Mouse (Mus musculus): Measurements from ENCODE around the gene Gm20479. TPM values are rescaled to one million over a fixed set of nuclear protein-coding genes. Genes with fewer than 3 reads are reported as not detected.

Gene Gm20479
- polyA plus RNA-seq, 1 experiment: not detected

- 20% methylated on average over 17 of the region's 17 CpGs for WGBS
- no peak overlapping the region for H3K27ac ChIP-seq (ENCODE audit: control insufficient read depth, insufficient read depth, low read depth, low read length, poor library complexity)
- H3K4me1 ChIP-seq (ENCODE audit: control insufficient read depth, insufficient read depth, low read length): peaks cover 1% of the 10 kb centered on the region; the same call in 1 of the 2 replicates
- H3K4me3 ChIP-seq (replicated peaks; ENCODE audit: control insufficient read depth, low read depth, low read length): no peak overlapping the region
- TF ChIP-seq CTCF (IDR thresholded peaks at IDR 0.05; ENCODE audit: control insufficient read depth, insufficient read depth, low read length): no peak
- TF ChIP-seq POLR2A (IDR thresholded peaks at IDR 0.05; ENCODE audit: borderline replicate concordance, control insufficient read depth, low read depth, low read length): no peak
These were observed 27.2 kb downstream of the Gm20479 start for GRCm38 (mm10) chr7:27329981-27330380.

GRCm38 (mm10) chr7:27329326-27329947, 27.8 kb downstream of the Gm20479 start:
- Histone ChIP-seq H3K27ac (ENCODE audit: control insufficient read depth, insufficient read depth, low read depth, low read length, poor library complexity) (no peak overlapping the region), H3K4me1 (ENCODE audit: control insufficient read depth, insufficient read depth, low read length) (peaks cover 1% of the 10 kb centered on the region; the same call in 1 of the 2 replicates), H3K4me3 (replicated peaks; ENCODE audit: control insufficient read depth, low read depth, low read length) (no peak overlapping the region)
- WGBS: 2% methylated on average over 45 of the region's 45 CpGs
- TF ChIP-seq CTCF (IDR thresholded peaks at IDR 0.05; ENCODE audit: control insufficient read depth, insufficient read depth, low read length): peak; percentile 69
- TF ChIP-seq POLR2A (IDR thresholded peaks at IDR 0.05; ENCODE audit: borderline replicate concordance, control insufficient read depth, low read depth, low read length): no peak; the same call in 1 of the 2 replicates

- peaks cover 1% of the 10 kb centered on the region; the same call in 1 of the 2 replicates for H3K4me1 ChIP-seq (ENCODE audit: control insufficient read depth, insufficient read depth, low read length)
- WGBS: 22% methylated on average over 16 of the region's 16 CpGs
- no peak overlapping the region for H3K27ac ChIP-seq (ENCODE audit: control insufficient read depth, insufficient read depth, low read depth, low read length, poor library complexity)
- no peak overlapping the region for H3K4me3 ChIP-seq (replicated peaks; ENCODE audit: control insufficient read depth, low read depth, low read length)
- no peak for TF ChIP-seq CTCF (IDR thresholded peaks at IDR 0.05; ENCODE audit: control insufficient read depth, insufficient read depth, low read length)
- no peak for TF ChIP-seq POLR2A (IDR thresholded peaks at IDR 0.05; ENCODE audit: borderline replicate concordance, control insufficient read depth, low read depth, low read length)
These were observed 28.6 kb downstream of the Gm20479 start for GRCm38 (mm10) chr7:27328648-27329047.

- Histone ChIP-seq H3K27ac (ENCODE audit: control insufficient read depth, insufficient read depth, low read depth, low read length, poor library complexity) (no peak overlapping the region), H3K4me3 (replicated peaks; ENCODE audit: control insufficient read depth, low read depth, low read length) (no peak overlapping the region), H3K4me1 (ENCODE audit: control insufficient read depth, insufficient read depth, low read length) (peaks cover 1% of the 10 kb centered on the region; the same call in 1 of the 2 replicates)
- 71% methylated on average over 11 of the region's 11 CpGs for WGBS
- TF ChIP-seq CTCF (IDR thresholded peaks at IDR 0.05; ENCODE audit: control insufficient read depth, insufficient read depth, low read length): no peak
- TF ChIP-seq POLR2A (IDR thresholded peaks at IDR 0.05; ENCODE audit: borderline replicate concordance, control insufficient read depth, low read depth, low read length): no peak
These were observed 29.1 kb downstream of the Gm20479 start for GRCm38 (mm10) chr7:27328161-27328560.

- 88% methylated on average over 8 of the region's 8 CpGs for WGBS
- Histone ChIP-seq H3K4me3 (replicated peaks; ENCODE audit: control insufficient read depth, low read depth, low read length) (no peak overlapping the region), H3K27ac (ENCODE audit: control insufficient read depth, insufficient read depth, low read depth, low read length, poor library complexity) (no peak overlapping the region), H3K4me1 (ENCODE audit: control insufficient read depth, insufficient read depth, low read length) (peaks cover 1% of the 10 kb centered on the region; the same call in 1 of the 2 replicates)
- no peak for TF ChIP-seq POLR2A (IDR thresholded peaks at IDR 0.05; ENCODE audit: borderline replicate concordance, control insufficient read depth, low read depth, low read length)
- TF ChIP-seq CTCF (IDR thresholded peaks at IDR 0.05; ENCODE audit: control insufficient read depth, insufficient read depth, low read length): no peak
These were observed 29.7 kb downstream of the Gm20479 start for GRCm38 (mm10) chr7:27327500-27327899.

- Histone ChIP-seq H3K4me1 (ENCODE audit: control insufficient read depth, insufficient read depth, low read length) (peaks cover 1% of the 10 kb centered on the region; the same call in 1 of the 2 replicates), H3K27ac (ENCODE audit: control insufficient read depth, insufficient read depth, low read depth, low read length, poor library complexity) (no peak overlapping the region), H3K4me3 (replicated peaks; ENCODE audit: control insufficient read depth, low read depth, low read length) (no peak overlapping the region)
- no peak for TF ChIP-seq POLR2A (IDR thresholded peaks at IDR 0.05; ENCODE audit: borderline replicate concordance, control insufficient read depth, low read depth, low read length)
- TF ChIP-seq CTCF (IDR thresholded peaks at IDR 0.05; ENCODE audit: control insufficient read depth, insufficient read depth, low read length): no peak
- WGBS: 58% methylated on average over 34 of the region's 34 CpGs
These were observed 30.9 kb downstream of the Gm20479 start for GRCm38 (mm10) chr7:27326101-27326880.

- 2% methylated on average over 24 of the region's 24 CpGs for WGBS
- H3K4me3 ChIP-seq (replicated peaks; ENCODE audit: control insufficient read depth, low read depth, low read length): no peak overlapping the region
- TF ChIP-seq CTCF (IDR thresholded peaks at IDR 0.05; ENCODE audit: control insufficient read depth, insufficient read depth, low read length): no peak
- TF ChIP-seq POLR2A (IDR thresholded peaks at IDR 0.05; ENCODE audit: borderline replicate concordance, control insufficient read depth, low read depth, low read length): no peak
- no peak overlapping the region for H3K27ac ChIP-seq (ENCODE audit: control insufficient read depth, insufficient read depth, low read depth, low read length, poor library complexity)
- H3K4me1 ChIP-seq (ENCODE audit: control insufficient read depth, insufficient read depth, low read length): peaks cover 1% of the 10 kb centered on the region; the same call in 1 of the 2 replicates
These were observed 31.5 kb downstream of the Gm20479 start for GRCm38 (mm10) chr7:27325697-27326096.

- Histone ChIP-seq H3K4me3 (replicated peaks; ENCODE audit: control insufficient read depth, low read depth, low read length) (no peak overlapping the region), H3K4me1 (ENCODE audit: control insufficient read depth, insufficient read depth, low read length) (no peaks in the 10 kb centered on the region; the same call in 1 of the 2 replicates), H3K27ac (ENCODE audit: control insufficient read depth, insufficient read depth, low read depth, low read length, poor library complexity) (no peak overlapping the region)
- 61% methylated on average over 19 of the region's 20 CpGs for WGBS
- TF ChIP-seq POLR2A (IDR thresholded peaks at IDR 0.05; ENCODE audit: borderline replicate concordance, control insufficient read depth, low read depth, low read length) (no peak), CTCF (IDR thresholded peaks at IDR 0.05; ENCODE audit: control insufficient read depth, insufficient read depth, low read length) (no peak)
These were observed 32.3 kb downstream of the Gm20479 start for GRCm38 (mm10) chr7:27324928-27325327.
